Mouse (Mus musculus) limb, embryonic 15.5 days (tissue): Measurements from ENCODE around the gene Chmp4b. TPM values are rescaled to one million over a fixed set of nuclear protein-coding genes. Genes with fewer than 3 reads are reported as not detected.

Experiments used
- ATAC-seq: fragments of 200-750 bp; cut with Nextera tagmentation; 2 replicates; pipeline ENCODE4 v1.8.0; 2017; ENCODE audit warnings: low read depth, moderate TSS enrichment; ENCODE audit not compliant: insufficient number of reproducible peaks, low FRiP score, low TSS enrichment
- H3K27ac ChIP-seq: fragments of 300-500 bp; sonication (generic); 2 replicates; pipeline ENCODE4 v1.5.1; 2015; ENCODE audit warnings: moderate library complexity, mild to moderate bottlenecking, inconsistent platforms
- H3K27me3 ChIP-seq: fragments of 300-500 bp; sonication (generic); 2 replicates; pipeline ENCODE4 v1.6.1; 2015; ENCODE audit warnings: inconsistent platforms
- H3K36me3 ChIP-seq: fragments of 300-500 bp; sonication (generic); 2 replicates; pipeline ENCODE4 v1.6.1; 2015; ENCODE audit warnings: inconsistent platforms
- H3K4me1 ChIP-seq: fragments of 300-500 bp; sonication (generic); 2 replicates; pipeline ENCODE4 v1.6.1; 2015; ENCODE audit warnings: inconsistent platforms
- H3K4me2 ChIP-seq: fragments of 300-500 bp; sonication (generic); 2 replicates; pipeline ENCODE4 v1.6.1; 2015; ENCODE audit warnings: mild to moderate bottlenecking, inconsistent platforms
- H3K4me3 ChIP-seq: fragments of 300-500 bp; sonication (generic); 2 replicates; pipeline ENCODE4 v1.5.1; 2015; ENCODE audit warnings: mild to moderate bottlenecking, inconsistent platforms
- H3K9ac ChIP-seq: fragments of 300-500 bp; sonication (generic); 2 replicates; pipeline ENCODE4 v1.6.1; 2015; ENCODE audit warnings: inconsistent platforms
- H3K9me3 ChIP-seq: fragments of 300-500 bp; sonication (generic); 2 replicates; pipeline ENCODE4 v1.6.1; 2016; ENCODE audit warnings: inconsistent platforms
- WGBS: fragments of 180-500 bp; shearing (Covaris S2); methylation state at CpG from one replicate; pipeline ENCODE4 v1.1.7; 2015; 5-methylcytosine and 5-hydroxymethylcytosine counted together
- polyA plus RNA-seq: library from polyadenylated mRNA; unstranded; fragments of >200 nt; fragmentation: Nextera tagmentation; extraction: Ambion mirVana; gene quantifications from 2 replicates; pipeline ENCODE4 v1.2.1, GENCODE M21; 2015

The Chmp4b gene
- 31.6 and 36.9 TPM in 2 replicates for polyA plus RNA-seq

DNA sequence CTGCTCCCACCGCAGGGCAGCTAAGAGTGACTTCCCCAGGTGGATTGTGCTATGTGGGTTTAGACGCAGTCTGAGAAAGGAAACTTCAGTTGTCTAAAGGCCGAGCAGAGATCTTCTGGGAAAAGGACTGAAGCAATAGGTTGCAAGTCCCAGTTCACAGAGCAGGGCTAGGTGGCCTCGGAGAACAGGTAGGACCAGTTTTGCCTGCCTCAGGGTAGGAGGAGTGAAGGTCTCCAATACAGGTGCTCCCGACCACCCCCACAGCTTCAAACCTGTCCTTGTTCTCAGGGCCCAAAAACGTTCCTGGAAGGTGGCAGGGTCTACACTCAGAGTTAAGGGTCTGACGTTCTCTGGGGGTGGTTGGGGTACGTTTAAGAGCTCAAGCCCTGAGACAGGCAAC lies at the start of gene Chmp4b:
Gene Chmp4b, plus strand, starts transcription at position 343 of the 400 bp plus-strand sequence.
- Histone ChIP-seq H3K9me3 (no peaks in the 10 kb centered on the region), H3K36me3 (no peaks in the 10 kb centered on the region), H3K4me2 (no peak within 1 kb of the TSS), H3K27me3 (no peaks in the 10 kb centered on the region), H3K4me3 (no peak within 1 kb of the TSS), H3K9ac (no peak within 1 kb of the TSS), H3K4me1 (no peaks in the 10 kb centered on the region), H3K27ac (peak within 1 kb of the TSS; percentile 57)
- 42% methylated on average over 8 of the region's 8 CpGs for WGBS
- ATAC-seq, result no peak

DNA sequence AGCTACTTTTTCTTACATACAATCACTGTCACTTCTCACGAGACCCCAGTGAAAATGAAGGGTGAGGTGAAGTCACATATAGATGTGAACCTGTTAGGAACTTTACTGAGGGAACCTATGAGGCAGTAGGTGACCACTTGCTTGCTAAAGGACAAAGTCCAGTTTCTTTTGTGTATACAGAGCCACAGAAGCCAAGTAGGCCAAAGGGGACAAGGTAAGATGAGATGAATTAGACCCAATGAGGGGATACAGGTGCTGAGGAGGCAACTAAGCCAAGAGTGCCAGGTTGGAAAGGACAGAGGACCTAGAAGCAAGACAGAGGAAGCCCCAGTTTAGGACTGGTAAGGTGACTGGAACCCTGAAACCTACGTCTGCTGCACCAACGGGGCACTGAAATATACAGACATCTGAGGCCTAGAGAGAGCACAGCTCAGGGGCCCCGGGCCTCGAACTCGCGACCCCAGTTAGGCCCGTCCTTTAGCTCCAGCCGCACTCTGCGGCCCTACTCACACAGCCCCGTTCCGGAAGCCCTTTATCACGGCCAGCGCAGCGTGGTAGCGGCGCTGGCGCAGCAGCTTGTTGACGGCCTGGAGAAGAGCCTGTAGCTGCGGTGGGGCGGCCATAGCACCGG lies 48.4 kb upstream of the Chmp4b start:
- H3K4me1 ChIP-seq, result peaks cover 14% of the 10 kb centered on the region; the same call in 1 of the 2 replicates
- H3K4me2 ChIP-seq, result peak overlapping the region; percentile 53
- WGBS, result 14% methylated on average over 22 of the region's 22 CpGs
- peak overlapping the region; percentile 71 for H3K4me3 ChIP-seq
- H3K27me3 ChIP-seq, result no peaks in the 10 kb centered on the region
- peak overlapping the region; percentile 75 for H3K9ac ChIP-seq
- no peaks in the 10 kb centered on the region for H3K36me3 ChIP-seq
- peak overlapping the region; percentile 51 for H3K27ac ChIP-seq
- ATAC-seq, result no peak
- no peaks in the 10 kb centered on the region for H3K9me3 ChIP-seq

DNA sequence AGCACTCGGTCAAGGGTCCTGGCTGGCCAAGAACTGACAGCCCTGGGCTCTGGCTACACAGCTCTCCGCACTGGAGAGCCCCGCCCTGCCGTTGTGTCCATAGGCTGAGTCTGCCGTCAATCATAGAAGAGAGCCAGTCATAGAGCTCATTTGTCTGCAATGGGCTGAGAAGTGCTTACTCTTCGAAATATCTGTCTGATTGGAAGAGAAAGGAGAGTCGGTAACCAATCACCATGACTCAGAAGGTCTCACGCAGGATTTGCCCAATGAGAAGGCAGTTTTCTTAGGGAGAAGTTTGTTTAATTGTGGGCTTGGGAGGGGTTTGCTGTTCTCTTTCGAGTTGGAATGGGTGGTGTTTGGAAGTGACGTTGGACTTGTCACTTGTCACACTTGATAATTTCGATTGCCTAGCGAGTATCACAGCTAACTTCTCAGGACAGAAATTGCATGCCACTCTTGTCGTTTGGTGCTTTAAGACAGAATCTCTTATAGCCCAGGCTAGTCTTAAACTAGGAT lies 47.8 kb upstream of the Chmp4b start, which contains the start of gene Pxmp4:
Gene Pxmp4, minus strand, starts transcription at position 71 of the 516 bp plus-strand sequence.
- H3K27me3 ChIP-seq, result no peaks in the 10 kb centered on the region

DNA sequence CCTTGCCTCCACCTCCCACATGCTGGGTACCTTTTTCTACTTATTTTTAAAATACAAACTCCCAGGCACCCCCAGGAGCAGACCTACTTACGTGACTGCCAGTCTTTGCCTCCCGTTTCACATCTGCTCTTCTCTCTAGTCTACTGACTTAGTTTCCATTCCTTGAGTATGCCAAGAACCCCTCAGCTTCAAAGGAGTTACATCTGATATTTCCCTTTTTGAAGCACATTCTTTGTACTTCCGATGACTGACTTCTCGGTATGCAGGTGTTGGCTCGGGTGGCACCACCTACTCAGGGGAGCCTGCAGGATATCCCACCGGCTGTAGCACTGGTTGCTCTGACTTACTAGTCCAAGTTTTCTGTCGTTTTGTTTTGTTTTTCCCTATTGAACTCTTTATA lies 47.3 kb upstream of the Chmp4b start:
- Histone ChIP-seq H3K27ac (peak overlapping the region; percentile 24; the same call in 1 of the 2 replicates), H3K4me2 (peak overlapping the region; percentile 53), H3K9ac (no peak overlapping the region), H3K9me3 (no peaks in the 10 kb centered on the region), H3K36me3 (no peaks in the 10 kb centered on the region), H3K27me3 (no peaks in the 10 kb centered on the region), H3K4me1 (peaks cover 14% of the 10 kb centered on the region; the same call in 1 of the 2 replicates), H3K4me3 (peak overlapping the region; percentile 71)
- 32% methylated on average over 7 of the region's 7 CpGs for WGBS
- ATAC-seq, result no peak

More for the DNA sequence above, 47.8 kb upstream of the Chmp4b start, which contains the start of gene Pxmp4:
- ATAC-seq, result peak; percentile 100
- Histone ChIP-seq H3K9ac (peak within 1 kb of the TSS; percentile 75), H3K27ac (peak within 1 kb of the TSS; percentile 51), H3K9me3 (no peaks in the 10 kb centered on the region), H3K4me1 (peaks cover 14% of the 10 kb centered on the region; the same call in 1 of the 2 replicates), H3K36me3 (no peaks in the 10 kb centered on the region), H3K4me3 (peak within 1 kb of the TSS; percentile 71), H3K4me2 (peak within 1 kb of the TSS; percentile 53)
- 0% methylated on average over 13 of the region's 13 CpGs for WGBS

DNA sequence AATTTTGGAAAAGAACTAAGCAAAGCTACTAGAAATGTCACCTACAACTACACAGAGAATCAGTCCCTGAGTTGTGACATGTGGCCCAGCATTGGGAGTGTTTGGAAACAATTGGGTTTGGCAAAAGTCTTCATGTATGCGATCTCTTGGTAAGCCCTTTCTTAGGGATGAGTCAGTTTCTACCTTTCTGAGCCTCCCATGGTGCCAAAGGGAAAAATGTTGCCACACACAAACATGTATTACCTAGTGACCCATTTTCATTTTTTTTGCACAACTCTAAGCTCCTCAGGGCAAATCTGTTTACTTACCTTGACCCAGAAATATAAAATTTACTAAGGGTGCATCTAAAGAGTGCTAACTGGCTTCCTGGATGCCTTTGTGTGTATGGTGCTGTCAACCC lies 44.5 kb upstream of the Chmp4b start:
- WGBS, result 88% methylated on average over 1 of the region's 1 CpGs

DNA sequence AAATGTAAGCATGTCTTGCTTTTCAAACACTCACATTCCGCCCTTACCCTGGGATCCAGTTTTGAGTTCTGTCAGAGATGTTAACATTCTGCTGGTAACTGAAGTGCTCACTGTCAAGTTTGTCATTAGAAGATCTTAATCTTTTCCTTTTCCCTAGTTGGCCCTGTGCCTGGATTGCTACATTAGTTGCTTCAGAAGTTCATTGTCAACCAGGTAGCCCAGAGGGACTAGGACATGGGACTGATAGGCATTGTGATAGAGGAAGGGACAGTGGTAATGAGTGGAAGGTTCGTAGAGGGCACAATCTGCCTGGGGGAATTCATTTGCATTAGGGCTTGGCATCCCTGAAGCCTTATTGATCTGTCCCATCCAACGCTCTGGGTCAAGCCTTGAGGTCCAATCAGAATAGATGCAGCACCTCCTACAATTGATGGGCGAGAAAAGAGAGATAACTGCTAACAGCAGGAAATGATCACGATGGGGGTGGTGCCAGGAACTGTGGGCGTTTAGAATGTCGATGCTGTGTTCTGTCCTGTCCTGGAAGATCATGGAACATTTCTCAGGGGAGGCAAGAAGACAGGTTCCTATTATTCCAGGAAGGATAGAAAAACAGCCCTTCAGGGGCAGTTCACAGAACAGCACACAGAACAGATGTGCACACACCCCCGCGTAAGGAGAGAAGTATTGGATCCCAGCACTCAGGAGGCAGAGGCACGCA lies 42.3 kb upstream of the Chmp4b start:
- H3K9me3 ChIP-seq, result no peaks in the 10 kb centered on the region
- no peak overlapping the region for H3K4me2 ChIP-seq
- no peak overlapping the region for H3K4me3 ChIP-seq
- no peak overlapping the region for H3K9ac ChIP-seq
- H3K27me3 ChIP-seq, result no peaks in the 10 kb centered on the region
- H3K4me1 ChIP-seq, result peaks cover 14% of the 10 kb centered on the region
- no peak overlapping the region for H3K27ac ChIP-seq
- 58% methylated on average over 10 of the region's 10 CpGs for WGBS
- no peak for ATAC-seq
- no peaks in the 10 kb centered on the region for H3K36me3 ChIP-seq

More for the DNA sequence above, 44.5 kb upstream of the Chmp4b start:
- Histone ChIP-seq H3K4me2 (no peak overlapping the region), H3K36me3 (no peaks in the 10 kb centered on the region), H3K9ac (no peak overlapping the region), H3K27me3 (no peaks in the 10 kb centered on the region), H3K4me1 (peaks cover 14% of the 10 kb centered on the region; the same call in 1 of the 2 replicates), H3K9me3 (no peaks in the 10 kb centered on the region), H3K27ac (no peak overlapping the region), H3K4me3 (no peak overlapping the region)
- no peak for ATAC-seq

DNA sequence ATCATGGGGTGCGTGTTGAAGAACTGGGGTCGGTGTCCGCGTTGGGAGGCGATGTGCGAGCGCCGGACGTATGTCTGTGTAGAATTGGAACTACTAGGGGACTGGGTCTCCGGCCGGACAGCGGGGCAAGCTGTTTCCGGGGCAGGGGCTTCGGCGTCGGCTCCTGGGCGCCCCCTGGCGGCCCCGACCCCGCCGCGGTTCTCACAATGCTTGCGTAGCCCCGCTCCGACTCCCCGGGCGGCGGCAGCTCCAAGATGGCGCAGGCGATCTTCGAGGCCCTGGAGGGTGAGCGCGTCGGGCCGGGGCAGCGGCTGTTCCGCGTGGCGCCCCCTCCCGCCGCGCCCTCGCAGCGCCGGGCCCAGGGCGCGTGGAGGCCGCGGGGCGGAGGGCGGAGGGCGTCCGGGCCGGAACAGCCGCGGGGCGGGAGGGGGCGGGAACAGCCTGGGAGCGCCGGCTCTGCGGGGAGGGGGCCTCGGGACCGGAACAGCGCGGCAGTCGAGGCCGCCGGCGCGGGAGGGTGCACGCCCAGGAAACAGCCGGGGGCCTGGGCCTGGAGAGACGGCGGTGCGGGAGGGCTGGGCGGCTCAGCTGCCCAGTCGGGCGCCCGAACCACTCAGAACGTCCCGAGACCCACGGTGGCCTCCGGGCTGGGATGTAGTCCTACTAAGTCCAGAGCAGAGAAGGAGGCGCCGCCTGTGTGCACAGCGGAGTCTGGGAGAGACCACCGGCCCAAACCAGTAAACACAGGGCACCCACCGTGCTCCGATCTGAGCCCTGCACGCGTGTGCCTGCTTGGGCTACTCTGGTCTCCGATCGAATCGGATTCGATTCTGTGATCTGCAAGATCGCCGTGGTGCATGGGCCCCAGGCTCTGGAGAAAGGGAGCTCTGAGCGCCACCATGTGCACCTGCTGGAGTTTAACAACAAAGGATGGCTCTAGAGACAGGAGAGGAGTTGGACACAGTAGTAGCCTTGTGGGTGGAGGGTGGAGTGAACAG lies 38.1 kb upstream of the Chmp4b start, which contains the start of the genes Zfp341 and 4930519P11Rik:
Gene Zfp341, plus strand, starts transcription at position 180 of the 998 bp plus-strand sequence.
Gene 4930519P11Rik, minus strand, starts transcription at position 320 of the 998 bp plus-strand sequence.
- under 1% methylated on average over 89 of the region's 98 CpGs for WGBS
- H3K27ac ChIP-seq, result peak within 1 kb of the TSS; percentile 94
- no peaks in the 10 kb centered on the region for H3K9me3 ChIP-seq
- H3K4me3 ChIP-seq, result peak within 1 kb of the TSS; percentile 49
- no peaks in the 10 kb centered on the region for H3K36me3 ChIP-seq
- H3K27me3 ChIP-seq, result no peaks in the 10 kb centered on the region
- peaks cover 12% of the 10 kb centered on the region for H3K4me1 ChIP-seq
- peak within 1 kb of the TSS; percentile 47 for H3K9ac ChIP-seq
- H3K4me2 ChIP-seq, result peak within 1 kb of the TSS; percentile 64
- ATAC-seq, result peak; percentile 90

DNA sequence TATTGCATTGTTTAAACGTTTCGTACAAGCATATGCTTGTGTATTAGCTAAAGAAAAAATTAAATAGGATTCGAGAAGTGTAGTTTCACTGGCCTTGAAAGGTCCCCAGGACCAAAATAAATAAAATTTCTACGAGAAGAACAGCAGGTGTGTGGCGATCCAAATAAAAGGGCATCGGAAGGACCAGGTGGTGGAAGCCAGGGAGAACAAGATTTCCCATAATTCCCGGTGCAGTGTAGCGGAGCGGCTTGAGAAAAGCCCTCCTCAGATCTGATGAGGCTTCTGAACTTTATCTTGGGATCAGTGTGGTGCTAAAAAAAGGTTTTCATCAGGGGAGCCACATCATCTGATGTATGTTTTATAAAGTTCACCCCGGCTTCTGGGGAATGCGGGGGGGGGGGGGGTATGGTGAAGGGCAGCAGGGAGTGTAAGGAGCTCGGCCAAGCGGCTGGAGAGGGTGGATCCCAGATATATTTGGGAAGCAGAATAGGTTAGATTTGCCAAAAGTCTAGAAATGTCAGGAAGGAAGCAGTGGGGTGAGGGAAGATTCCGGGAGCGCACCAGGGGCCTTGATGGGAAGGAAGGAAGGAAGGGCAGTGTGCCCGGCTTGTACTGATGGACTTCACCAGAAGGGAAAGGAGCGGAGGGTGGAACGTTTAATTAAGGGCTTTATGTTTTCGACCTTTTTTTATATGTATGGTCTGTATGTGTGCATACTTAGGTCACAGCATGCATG lies 36.5 kb upstream of the Chmp4b start:
- WGBS, result 63% methylated on average over 19 of the region's 19 CpGs
- ATAC-seq, result no peak
- Histone ChIP-seq H3K4me2 (no peak overlapping the region), H3K4me1 (peaks cover 12% of the 10 kb centered on the region), H3K27ac (no peak overlapping the region), H3K36me3 (no peaks in the 10 kb centered on the region), H3K9me3 (no peaks in the 10 kb centered on the region), H3K4me3 (no peak overlapping the region), H3K9ac (no peak overlapping the region), H3K27me3 (no peaks in the 10 kb centered on the region)

DNA sequence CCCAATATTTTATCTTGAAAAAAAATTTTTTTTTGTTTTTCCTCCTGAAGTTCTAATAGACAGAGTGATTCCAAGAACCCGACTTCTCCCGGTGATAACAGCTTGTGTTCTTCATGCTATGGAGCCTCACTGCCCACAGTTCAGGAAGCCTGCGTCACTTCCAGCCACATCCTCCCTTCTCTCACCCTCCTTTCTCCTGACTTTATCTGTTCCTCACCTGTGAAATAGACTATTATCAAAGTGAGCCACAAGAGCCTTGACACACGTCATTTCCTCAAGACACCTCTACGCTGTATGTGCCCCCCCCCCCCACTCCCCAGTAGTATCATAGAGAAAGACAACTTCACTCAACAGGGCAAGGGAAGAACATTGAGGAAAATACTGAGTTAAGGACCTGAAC lies 35.8 kb upstream of the Chmp4b start:
- Histone ChIP-seq H3K27me3 (no peaks in the 10 kb centered on the region), H3K9ac (no peak overlapping the region), H3K9me3 (no peaks in the 10 kb centered on the region), H3K4me1 (peaks cover 12% of the 10 kb centered on the region), H3K36me3 (no peaks in the 10 kb centered on the region), H3K4me2 (no peak overlapping the region), H3K4me3 (no peak overlapping the region), H3K27ac (no peak overlapping the region)
- no peak for ATAC-seq
- 93% methylated on average over 5 of the region's 5 CpGs for WGBS

DNA sequence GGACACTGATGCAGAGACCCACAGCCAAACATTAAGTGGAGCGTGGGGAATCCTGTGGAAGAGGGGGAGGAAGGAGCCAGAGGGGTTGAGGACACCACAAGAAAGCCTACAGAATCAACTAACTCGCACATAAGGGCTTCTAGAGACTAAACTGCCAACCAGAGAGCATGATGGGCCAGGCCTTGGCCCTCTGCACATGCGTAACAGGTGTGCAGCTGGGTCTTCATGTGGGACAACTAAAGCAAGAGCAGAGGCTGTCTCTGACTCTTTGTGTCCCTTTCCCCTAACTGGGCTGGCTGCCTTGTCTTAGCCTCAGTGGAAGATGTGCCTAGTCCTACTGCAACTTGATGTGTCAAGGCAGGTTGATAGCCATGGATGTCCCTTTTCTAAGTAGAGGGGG lies 34.4 kb upstream of the Chmp4b start:
- no peaks in the 10 kb centered on the region for H3K36me3 ChIP-seq
- H3K27ac ChIP-seq, result no peak overlapping the region
- no peak overlapping the region for H3K4me3 ChIP-seq
- H3K27me3 ChIP-seq, result no peaks in the 10 kb centered on the region
- H3K9me3 ChIP-seq, result no peaks in the 10 kb centered on the region
- H3K4me1 ChIP-seq, result peaks cover 12% of the 10 kb centered on the region
- no peak overlapping the region for H3K4me2 ChIP-seq
- WGBS, result 90% methylated on average over 3 of the region's 3 CpGs
- ATAC-seq, result no peak
- H3K9ac ChIP-seq, result no peak overlapping the region
